Mouse (Mus musculus): ENCODE measurements around the gene Htra3. TPM values are rescaled to one million over a fixed set of nuclear protein-coding genes. Genes with fewer than 3 reads are reported as not detected.

The Htra3 gene
- polyA plus RNA-seq, 1 experiment from 2014 or later: 3.7 TPM

- H3K4me2 ChIP-seq: no peak overlapping the region
- no peak overlapping the region for H3K27ac ChIP-seq (ENCODE audit: low read depth, low read length)
- H3K4me3 ChIP-seq (ENCODE audit: low read depth, low read length): no peak overlapping the region
- 81% methylated on average over 9 of the region's 9 CpGs for WGBS (ENCODE audit: insufficient replicate concordance)
- no peaks in the 10 kb centered on the region for H3K9me3 ChIP-seq (replicated peaks; ENCODE audit: control insufficient read depth, low read length)
- ATAC-seq (replicated peaks; ENCODE audit: insufficient number of reproducible peaks, low FRiP score, low TSS enrichment): no peak
- H3K4me1 ChIP-seq (ENCODE audit: control insufficient read depth, insufficient read depth, low read length): peaks cover 17% of the 10 kb centered on the region
- H3K27me3 ChIP-seq (ENCODE audit: control insufficient read depth, insufficient read depth, low read length): 0 out of 2 replicates have a peak, but pooled peaks cover 2% of the 10 kb centered on the region
- H3K9ac ChIP-seq (ENCODE audit: low read depth, low read length): no peak overlapping the region
- H3K36me3 ChIP-seq (ENCODE audit: control insufficient read depth, insufficient read depth, low read length): no peaks in the 10 kb centered on the region; the same call in none of the 2 replicates
Measured at GRCm38 (mm10) chr5:35611170-35611569, 68.4 kb downstream of the Htra3 start.

GRCm38 (mm10) chr5:35610381-35610780, 69.2 kb downstream of the Htra3 start:
- peaks cover 2% of the 10 kb centered on the region; the same call in 1 of the 2 replicates for H3K27me3 ChIP-seq (ENCODE audit: control insufficient read depth, insufficient read depth, low read length)
- H3K9ac ChIP-seq (ENCODE audit: low read depth, low read length): no peak overlapping the region
- H3K4me1 ChIP-seq (ENCODE audit: control insufficient read depth, insufficient read depth, low read length): peaks cover 17% of the 10 kb centered on the region
- no peaks in the 10 kb centered on the region; the same call in none of the 2 replicates for H3K36me3 ChIP-seq (ENCODE audit: control insufficient read depth, insufficient read depth, low read length)
- no peak for ATAC-seq (replicated peaks; ENCODE audit: insufficient number of reproducible peaks, low FRiP score, low TSS enrichment)
- no peaks in the 10 kb centered on the region for H3K9me3 ChIP-seq (replicated peaks; ENCODE audit: control insufficient read depth, low read length)
- H3K4me2 ChIP-seq: no peak overlapping the region
- no peak overlapping the region for H3K4me3 ChIP-seq (ENCODE audit: low read depth, low read length)
- WGBS (ENCODE audit: insufficient replicate concordance): 80% methylated on average over 7 of the region's 7 CpGs
- H3K27ac ChIP-seq (ENCODE audit: low read depth, low read length): no peak overlapping the region

- Histone ChIP-seq H3K9me3 (replicated peaks; ENCODE audit: control insufficient read depth, low read length) (no peaks in the 10 kb centered on the region), H3K4me1 (ENCODE audit: control insufficient read depth, insufficient read depth, low read length) (peaks cover 17% of the 10 kb centered on the region), H3K36me3 (ENCODE audit: control insufficient read depth, insufficient read depth, low read length) (no peaks in the 10 kb centered on the region; the same call in none of the 2 replicates), H3K9ac (ENCODE audit: low read depth, low read length) (no peak overlapping the region), H3K27me3 (ENCODE audit: control insufficient read depth, insufficient read depth, low read length) (peaks cover 2% of the 10 kb centered on the region; the same call in 1 of the 2 replicates), H3K4me2 (no peak overlapping the region), H3K4me3 (ENCODE audit: low read depth, low read length) (no peak overlapping the region), H3K27ac (ENCODE audit: low read depth, low read length) (no peak overlapping the region)
- WGBS (ENCODE audit: insufficient replicate concordance): 65% methylated on average over 2 of the region's 2 CpGs
- ATAC-seq (replicated peaks; ENCODE audit: insufficient number of reproducible peaks, low FRiP score, low TSS enrichment): no peak
Measured at GRCm38 (mm10) chr5:35609971-35610370, 69.6 kb downstream of the Htra3 start.

DNA sequence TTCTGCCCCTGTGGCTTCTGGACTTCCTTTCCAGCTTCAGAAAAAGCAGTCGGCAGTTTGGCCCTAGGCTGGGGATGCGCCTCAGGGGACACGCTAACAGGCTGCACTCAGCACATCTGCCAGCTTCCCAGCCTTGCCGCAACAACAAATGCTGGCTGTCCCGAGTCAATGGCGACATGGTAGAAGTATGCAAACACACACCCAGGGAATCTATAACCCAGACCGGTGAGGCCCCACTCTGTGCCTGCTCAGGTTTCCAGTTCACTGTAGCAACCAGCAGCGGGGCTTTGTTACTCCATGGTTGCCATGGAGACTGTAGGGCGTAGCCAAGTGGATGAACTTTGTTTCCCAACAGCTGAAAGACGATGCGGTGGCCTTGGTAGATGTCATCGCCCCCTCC, 70.2 kb downstream of the Htra3 start:
- H3K4me3 ChIP-seq (ENCODE audit: low read depth, low read length): no peak overlapping the region
- peaks cover 17% of the 10 kb centered on the region for H3K4me1 ChIP-seq (ENCODE audit: control insufficient read depth, insufficient read depth, low read length)
- WGBS (ENCODE audit: insufficient replicate concordance): 43% methylated on average over 12 of the region's 12 CpGs
- no peak overlapping the region for H3K27ac ChIP-seq (ENCODE audit: low read depth, low read length)
- no peaks in the 10 kb centered on the region; the same call in none of the 2 replicates for H3K36me3 ChIP-seq (ENCODE audit: control insufficient read depth, insufficient read depth, low read length)
- no peak for ATAC-seq (replicated peaks; ENCODE audit: insufficient number of reproducible peaks, low FRiP score, low TSS enrichment)
- no peak overlapping the region for H3K9ac ChIP-seq (ENCODE audit: low read depth, low read length)
- H3K9me3 ChIP-seq (replicated peaks; ENCODE audit: control insufficient read depth, low read length): no peaks in the 10 kb centered on the region
- H3K27me3 ChIP-seq (ENCODE audit: control insufficient read depth, insufficient read depth, low read length): peaks cover 2% of the 10 kb centered on the region; the same call in 1 of the 2 replicates
- H3K4me2 ChIP-seq: no peak overlapping the region

DNA sequence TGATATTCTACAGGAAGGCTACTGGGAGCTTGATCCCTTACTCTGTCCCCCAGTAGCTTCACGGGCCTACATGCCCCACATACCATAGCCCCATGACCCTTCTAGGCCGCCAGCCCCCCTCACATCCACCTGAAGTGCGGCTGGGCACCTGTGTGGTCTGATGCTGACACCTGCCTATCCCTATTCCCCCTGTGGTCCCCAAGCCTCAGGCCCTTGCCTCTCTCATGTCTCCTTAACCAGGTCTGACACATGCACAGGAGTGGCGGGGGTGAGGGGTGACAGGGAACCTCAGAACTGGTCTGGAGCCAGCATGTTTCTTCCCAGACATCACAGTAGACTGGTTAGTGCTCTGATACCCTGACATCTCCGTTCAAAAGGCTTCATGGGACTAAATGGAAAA, 71.0 kb downstream of the Htra3 start:
- peaks cover 17% of the 10 kb centered on the region for H3K4me1 ChIP-seq (ENCODE audit: control insufficient read depth, insufficient read depth, low read length)
- H3K36me3 ChIP-seq (ENCODE audit: control insufficient read depth, insufficient read depth, low read length): no peaks in the 10 kb centered on the region; the same call in none of the 2 replicates
- H3K27ac ChIP-seq (ENCODE audit: low read depth, low read length): no peak overlapping the region
- H3K4me2 ChIP-seq: no peak overlapping the region
- 79% methylated on average over 5 of the region's 5 CpGs for WGBS (ENCODE audit: insufficient replicate concordance)
- no peak overlapping the region for H3K9ac ChIP-seq (ENCODE audit: low read depth, low read length)
- ATAC-seq (replicated peaks; ENCODE audit: insufficient number of reproducible peaks, low FRiP score, low TSS enrichment): no peak
- H3K4me3 ChIP-seq (ENCODE audit: low read depth, low read length): no peak overlapping the region
- H3K9me3 ChIP-seq (replicated peaks; ENCODE audit: control insufficient read depth, low read length): no peaks in the 10 kb centered on the region
- H3K27me3 ChIP-seq (ENCODE audit: control insufficient read depth, insufficient read depth, low read length): peaks cover 2% of the 10 kb centered on the region; the same call in 1 of the 2 replicates

DNA sequence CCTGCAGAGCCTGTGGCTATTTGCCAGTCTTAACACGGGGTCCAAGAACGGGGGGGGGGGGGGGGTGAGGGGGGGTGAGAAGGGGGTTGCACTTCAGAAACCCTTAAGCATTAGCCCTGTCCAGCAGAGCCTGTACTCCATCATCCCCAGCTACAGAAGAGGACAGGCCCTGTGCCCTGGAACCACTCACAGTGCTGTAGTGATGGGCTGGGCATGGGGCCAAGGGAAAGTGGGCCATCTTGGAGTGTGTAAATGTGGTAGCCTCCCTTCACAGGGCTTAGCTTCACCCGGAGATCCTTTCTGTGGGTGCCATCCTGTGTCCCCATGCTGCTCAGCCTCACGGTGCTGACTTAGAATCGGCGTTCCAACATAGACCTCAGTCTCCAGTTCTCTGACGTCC, 71.8 kb downstream of the Htra3 start:
- Histone ChIP-seq H3K27me3 (ENCODE audit: control insufficient read depth, insufficient read depth, low read length) (peaks cover 2% of the 10 kb centered on the region; the same call in 1 of the 2 replicates), H3K9ac (ENCODE audit: low read depth, low read length) (no peak overlapping the region), H3K27ac (ENCODE audit: low read depth, low read length) (no peak overlapping the region), H3K9me3 (replicated peaks; ENCODE audit: control insufficient read depth, low read length) (no peaks in the 10 kb centered on the region), H3K4me1 (ENCODE audit: control insufficient read depth, insufficient read depth, low read length) (peaks cover 17% of the 10 kb centered on the region), H3K4me2 (no peak overlapping the region), H3K36me3 (ENCODE audit: control insufficient read depth, insufficient read depth, low read length) (no peaks in the 10 kb centered on the region; the same call in none of the 2 replicates), H3K4me3 (ENCODE audit: low read depth, low read length) (no peak overlapping the region)
- ATAC-seq (replicated peaks; ENCODE audit: insufficient number of reproducible peaks, low FRiP score, low TSS enrichment): 0 out of 2 replicates have a peak, but pooled peaks have one; percentile 16
- 66% methylated on average over 7 of the region's 7 CpGs for WGBS (ENCODE audit: insufficient replicate concordance)

DNA sequence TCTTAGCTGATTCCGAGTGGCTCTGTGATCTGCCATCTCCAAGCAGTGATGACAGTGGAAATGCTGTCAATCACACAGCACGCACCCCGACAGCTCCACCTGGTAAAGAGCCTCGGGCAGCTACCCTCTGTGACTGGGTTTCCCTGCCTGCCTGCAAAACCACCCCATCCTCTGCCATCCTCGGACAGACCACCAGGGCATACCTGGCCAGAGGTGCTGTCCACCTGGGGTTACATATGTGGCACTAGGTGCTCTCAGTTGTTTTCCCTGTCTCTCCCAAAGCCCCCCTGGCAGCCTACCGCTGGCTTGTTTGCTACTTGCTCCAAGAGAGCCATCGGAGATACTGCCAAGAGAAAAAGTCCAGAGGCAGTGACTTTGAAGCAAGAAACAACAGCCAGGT, 72.8 kb downstream of the Htra3 start:
- no peak overlapping the region for H3K9ac ChIP-seq (ENCODE audit: low read depth, low read length)
- H3K36me3 ChIP-seq (ENCODE audit: control insufficient read depth, insufficient read depth, low read length): no peaks in the 10 kb centered on the region; the same call in none of the 2 replicates
- ATAC-seq (replicated peaks; ENCODE audit: insufficient number of reproducible peaks, low FRiP score, low TSS enrichment): no peak
- H3K9me3 ChIP-seq (replicated peaks; ENCODE audit: control insufficient read depth, low read length): no peaks in the 10 kb centered on the region
- H3K4me1 ChIP-seq (ENCODE audit: control insufficient read depth, insufficient read depth, low read length): peaks cover 17% of the 10 kb centered on the region
- H3K27ac ChIP-seq (ENCODE audit: low read depth, low read length): no peak overlapping the region
- no peak overlapping the region for H3K4me3 ChIP-seq (ENCODE audit: low read depth, low read length)
- H3K4me2 ChIP-seq: no peak overlapping the region
- WGBS (ENCODE audit: insufficient replicate concordance): 77% methylated on average over 7 of the region's 7 CpGs
- peaks cover 2% of the 10 kb centered on the region; the same call in 1 of the 2 replicates for H3K27me3 ChIP-seq (ENCODE audit: control insufficient read depth, insufficient read depth, low read length)

DNA sequence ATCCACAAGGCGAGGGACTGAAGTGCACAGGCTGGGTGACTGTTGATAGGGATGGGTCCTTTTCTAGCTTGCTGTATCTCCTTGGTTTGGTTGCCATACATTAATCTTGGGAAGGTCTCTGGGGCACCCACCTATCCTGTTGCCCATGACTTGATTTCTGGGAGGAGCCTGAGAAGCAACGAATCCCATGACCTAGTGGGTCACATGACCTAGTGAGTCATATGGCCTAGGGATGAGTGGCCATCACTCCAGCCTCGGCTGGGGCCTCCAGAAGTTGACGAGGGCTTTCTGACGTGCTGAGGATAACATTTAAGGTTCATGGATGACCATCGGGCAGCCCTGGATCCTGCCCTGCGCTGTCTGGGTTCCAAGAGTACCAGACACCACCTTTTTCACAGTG, 74.2 kb downstream of the Htra3 start:
- Histone ChIP-seq H3K36me3 (ENCODE audit: control insufficient read depth, insufficient read depth, low read length) (no peaks in the 10 kb centered on the region), H3K4me1 (ENCODE audit: control insufficient read depth, insufficient read depth, low read length) (peaks cover 17% of the 10 kb centered on the region), H3K9me3 (replicated peaks; ENCODE audit: control insufficient read depth, low read length) (no peaks in the 10 kb centered on the region), H3K27ac (ENCODE audit: low read depth, low read length) (no peak overlapping the region), H3K9ac (ENCODE audit: low read depth, low read length) (no peak overlapping the region), H3K27me3 (ENCODE audit: control insufficient read depth, insufficient read depth, low read length) (no peaks in the 10 kb centered on the region; the same call in 1 of the 2 replicates), H3K4me2 (no peak overlapping the region), H3K4me3 (ENCODE audit: low read depth, low read length) (no peak overlapping the region)
- no peak for ATAC-seq (replicated peaks; ENCODE audit: insufficient number of reproducible peaks, low FRiP score, low TSS enrichment)
- 77% methylated on average over 7 of the region's 7 CpGs for WGBS (ENCODE audit: insufficient replicate concordance)
